Mouse (Mus musculus) lung, postnatal 0 days (tissue): ENCODE measurements at regions not wholly inside any gene's neighbourhood (a gene's known extent, or its start where the extent isn't known, plus 50 kb on each side); places are given as distances from the start of the nearest gene placed in this dataset.

Experiments
- CTCF ChIP-seq: IDR thresholded peaks from 2 replicates; pipeline ENCODE4 v1.5.1; 2016; ENCODE audit warnings: antibody characterized with exemption, mild to moderate bottlenecking
- EP300 ChIP-seq: IDR thresholded peaks from 2 replicates; pipeline ENCODE4 v1.6.1; 2016; ENCODE audit warnings: antibody characterized with exemption, mild to moderate bottlenecking, control low read depth

DNA sequence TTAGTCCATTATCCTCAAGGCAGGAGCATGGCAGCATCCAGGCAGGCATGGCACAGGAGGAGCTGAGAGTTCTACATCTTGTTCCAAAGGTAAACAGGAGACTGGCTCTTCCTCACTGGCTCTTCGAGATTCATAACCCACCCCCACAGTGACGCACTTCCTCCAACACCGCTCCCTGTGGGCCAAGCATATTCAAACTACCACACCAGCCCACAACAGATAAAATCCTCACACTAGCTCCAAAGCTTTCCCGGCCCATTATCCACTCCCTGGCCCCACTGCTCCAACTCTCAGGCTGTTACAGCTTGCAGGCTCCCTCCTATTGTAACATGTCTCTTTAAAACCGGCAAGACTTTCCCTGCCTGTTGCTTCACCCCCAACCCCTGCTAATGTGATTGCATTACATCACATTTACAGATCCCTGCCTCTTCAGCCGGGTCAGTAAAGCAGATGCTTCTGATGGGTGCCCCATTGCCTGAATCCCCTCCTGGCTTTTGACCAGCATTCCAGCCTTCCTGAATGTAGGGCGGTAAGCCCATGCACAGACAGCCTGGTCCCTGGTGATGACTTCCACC is 113.0 kb upstream of the Ipo5 start:
- TF ChIP-seq EP300 (no peak), CTCF (no peak)
